Mouse (Mus musculus) heart, embryonic 11.5 days (tissue): ENCODE results near the gene Kcnj1. TPM values are rescaled to one million over a fixed set of nuclear protein-coding genes. Genes with fewer than 3 reads are reported as not detected.
A peak's percentile ranks its signal among the peaks of the same experiment; 100 is the strongest.

Experiments
- ATAC-seq: fragments of 200-750 bp; cut with Nextera tagmentation; replicated peaks from 2 replicates; pipeline ENCODE4 v1.8.0; 2017; ENCODE audit warnings: moderate library complexity; ENCODE audit not compliant: insufficient number of reproducible peaks, low FRiP score, low TSS enrichment
- H3K27ac ChIP-seq: fragments of 300-500 bp; sonication (generic); 2 replicates; pipeline ENCODE4 v1.5.1; 2014; ENCODE audit warnings: mild to moderate bottlenecking, low read depth, low read length
- H3K27me3 ChIP-seq: fragments of 300-500 bp; sonication (generic); 2 replicates; pipeline ENCODE4 v1.6.1; 2014; ENCODE audit warnings: mild to moderate bottlenecking, low read length, mixed read lengths; ENCODE audit not compliant: control insufficient read depth, insufficient read depth
- H3K36me3 ChIP-seq: fragments of 300-500 bp; sonication (generic); 2 replicates; pipeline ENCODE4 v1.6.1; 2014; ENCODE audit warnings: mild to moderate bottlenecking, low read length, moderate library complexity, mixed read lengths; ENCODE audit not compliant: control insufficient read depth, insufficient read depth
- H3K4me1 ChIP-seq: fragments of 300-500 bp; sonication (generic); 2 replicates; pipeline ENCODE4 v1.6.1; 2014; ENCODE audit warnings: low read length; ENCODE audit not compliant: control insufficient read depth, insufficient read depth
- H3K4me2 ChIP-seq: fragments of 300-500 bp; sonication (generic); 2 replicates; pipeline ENCODE4 v1.6.1; 2014; ENCODE audit warnings: mild to moderate bottlenecking, moderate library complexity
- H3K4me3 ChIP-seq: fragments of 300-500 bp; sonication (generic); 2 replicates; pipeline ENCODE4 v1.5.1; 2014; ENCODE audit warnings: low read depth, low read length
- H3K9ac ChIP-seq: fragments of 300-500 bp; sonication (generic); 2 replicates; pipeline ENCODE4 v1.6.1; 2014; ENCODE audit warnings: mild to moderate bottlenecking, low read depth, low read length, moderate library complexity
- H3K9me3 ChIP-seq: fragments of 300-500 bp; sonication (generic); replicated peaks from 2 replicates; pipeline ENCODE4 v1.6.1; 2016; ENCODE audit warnings: low read length; ENCODE audit not compliant: control insufficient read depth
- WGBS: fragments of 180-500 bp; shearing (Covaris S2); extraction: QIAGEN DNeasy Blood & Tissue Kit; methylation state at CpG from one replicate; pipeline ENCODE4 v1.1.7; 2014; ENCODE audit not compliant: insufficient replicate concordance; 5-methylcytosine and 5-hydroxymethylcytosine counted together
- polyA plus RNA-seq: library from polyadenylated mRNA; unstranded; fragments of >200 nt; fragmentation: Nextera tagmentation; extraction: Ambion mirVana; gene quantifications from 2 replicates; pipeline ENCODE4 v1.2.1, GENCODE M21; 2014

Kcnj1 gene
- polyA plus RNA-seq: 0.09 TPM in 1 of 2 replicates, not detected in the other

GRCm38 (mm10) chr9:32372202-32372601 is at the start of gene Kcnj1:
TSS of gene Kcnj1 (plus strand) at chr9:32372493.
- H3K4me3 ChIP-seq: no peak within 1 kb of the TSS
- no peak within 1 kb of the TSS for H3K9ac ChIP-seq
- ATAC-seq: no peak
- no peaks in the 10 kb centered on the region for H3K9me3 ChIP-seq
- WGBS: 84% methylated on average over 6 of the region's 6 CpGs
- H3K4me1 ChIP-seq: no peaks in the 10 kb centered on the region
- no peaks in the 10 kb centered on the region for H3K27me3 ChIP-seq
- no peak within 1 kb of the TSS for H3K27ac ChIP-seq
- H3K4me2 ChIP-seq: no peak within 1 kb of the TSS
- no peaks in the 10 kb centered on the region for H3K36me3 ChIP-seq

GRCm38 (mm10) chr9:32323610-32324009 is 48.7 kb upstream of the Kcnj1 start:
- H3K9ac ChIP-seq: no peak overlapping the region
- H3K4me1 ChIP-seq: peaks cover 35% of the 10 kb centered on the region
- 36% methylated on average over 7 of the region's 7 CpGs for WGBS
- H3K9me3 ChIP-seq: no peaks in the 10 kb centered on the region
- H3K27ac ChIP-seq: peak overlapping the region; percentile 55; the same call in 1 of the 2 replicates
- H3K27me3 ChIP-seq: no peaks in the 10 kb centered on the region
- H3K4me3 ChIP-seq: no peak overlapping the region
- peaks cover 5% of the 10 kb centered on the region for H3K36me3 ChIP-seq
- peak overlapping the region; percentile 27; the same call in 1 of the 2 replicates for H3K4me2 ChIP-seq
- no peak; the same call in 1 of the 2 replicates for ATAC-seq

GRCm38 (mm10) chr9:32328777-32329176 is 43.5 kb upstream of the Kcnj1 start:
- Histone ChIP-seq H3K9me3 (no peaks in the 10 kb centered on the region), H3K27me3 (no peaks in the 10 kb centered on the region), H3K4me3 (no peak overlapping the region), H3K9ac (no peak overlapping the region), H3K4me1 (peaks cover 23% of the 10 kb centered on the region), H3K27ac (no peak overlapping the region), H3K4me2 (no peak overlapping the region), H3K36me3 (0 out of 2 replicates have a peak, but pooled peaks cover 4% of the 10 kb centered on the region)
- WGBS: 38% methylated on average over 4 of the region's 4 CpGs
- ATAC-seq: no peak

GRCm38 (mm10) chr9:32331162-32331561 is 41.1 kb upstream of the Kcnj1 start:
- 72% methylated on average over 5 of the region's 5 CpGs for WGBS

GRCm38 (mm10) chr9:32335389-32336150 is 36.7 kb upstream of the Kcnj1 start:
- Histone ChIP-seq H3K4me3 (no peak overlapping the region), H3K27me3 (no peaks in the 10 kb centered on the region), H3K4me2 (no peak overlapping the region), H3K9me3 (no peaks in the 10 kb centered on the region), H3K9ac (no peak overlapping the region), H3K36me3 (no peaks in the 10 kb centered on the region), H3K27ac (peak overlapping the region; percentile 80), H3K4me1 (peaks cover 35% of the 10 kb centered on the region)
- peak; percentile 84 for ATAC-seq
- WGBS: 66% methylated on average over 13 of the region's 13 CpGs

More at GRCm38 (mm10) chr9:32331162-32331561, 41.1 kb upstream of the Kcnj1 start:
- H3K4me2 ChIP-seq: no peak overlapping the region
- no peaks in the 10 kb centered on the region for H3K27me3 ChIP-seq
- no peak overlapping the region for H3K9ac ChIP-seq
- no peak overlapping the region for H3K4me3 ChIP-seq
- no peak overlapping the region for H3K27ac ChIP-seq
- 0 out of 2 replicates have a peak, but pooled peaks cover 2% of the 10 kb centered on the region for H3K36me3 ChIP-seq
- ATAC-seq: no peak
- H3K4me1 ChIP-seq: peaks cover 24% of the 10 kb centered on the region; the same call in 1 of the 2 replicates
- no peaks in the 10 kb centered on the region for H3K9me3 ChIP-seq

- peaks cover 27% of the 10 kb centered on the region for H3K4me1 ChIP-seq
- H3K27me3 ChIP-seq: peaks cover 17% of the 10 kb centered on the region
- H3K9ac ChIP-seq: peak overlapping the region; percentile 56
- no peaks in the 10 kb centered on the region for H3K9me3 ChIP-seq
- H3K4me3 ChIP-seq: peak overlapping the region; percentile 68; the same call in 1 of the 2 replicates
- peak; percentile 64 for ATAC-seq
- no peaks in the 10 kb centered on the region for H3K36me3 ChIP-seq
- WGBS: 7% methylated on average over 5 of the region's 5 CpGs
- H3K4me2 ChIP-seq: peak overlapping the region; percentile 84
- H3K27ac ChIP-seq: peak overlapping the region; percentile 93
Observed at GRCm38 (mm10) chr9:32340831-32341230, 31.5 kb upstream of the Kcnj1 start.

GRCm38 (mm10) chr9:32342929-32343328 is 29.4 kb upstream of the Kcnj1 start:
- H3K36me3 ChIP-seq: no peaks in the 10 kb centered on the region
- H3K9ac ChIP-seq: peak overlapping the region; percentile 84
- no peaks in the 10 kb centered on the region for H3K9me3 ChIP-seq
- peak overlapping the region; percentile 84 for H3K4me2 ChIP-seq
- H3K4me3 ChIP-seq: peak overlapping the region; percentile 68
- peaks cover 21% of the 10 kb centered on the region for H3K27me3 ChIP-seq
- peak overlapping the region; percentile 93 for H3K27ac ChIP-seq
- peaks cover 18% of the 10 kb centered on the region for H3K4me1 ChIP-seq
- ATAC-seq: no peak
- WGBS: 14% methylated on average over 8 of the region's 8 CpGs

- Histone ChIP-seq H3K27ac (peak within 1 kb of the TSS; percentile 93), H3K27me3 (peaks cover 21% of the 10 kb centered on the region), H3K36me3 (no peaks in the 10 kb centered on the region), H3K9me3 (no peaks in the 10 kb centered on the region), H3K4me2 (peak within 1 kb of the TSS; percentile 84), H3K4me3 (peak within 1 kb of the TSS; percentile 68), H3K4me1 (peaks cover 18% of the 10 kb centered on the region), H3K9ac (peak within 1 kb of the TSS; percentile 84)
- ATAC-seq: peak; percentile 81; the same call in 1 of the 2 replicates
- WGBS: under 1% methylated on average over 20 of the region's 20 CpGs
Observed at GRCm38 (mm10) chr9:32344051-32344450, 28.2 kb upstream of the Kcnj1 start, which contains the start of gene Kcnj5. TSS of gene Kcnj5 (minus strand) at chr9:32344350.
